Mouse (Mus musculus): ENCODE data around the gene Gas7.

DNA sequence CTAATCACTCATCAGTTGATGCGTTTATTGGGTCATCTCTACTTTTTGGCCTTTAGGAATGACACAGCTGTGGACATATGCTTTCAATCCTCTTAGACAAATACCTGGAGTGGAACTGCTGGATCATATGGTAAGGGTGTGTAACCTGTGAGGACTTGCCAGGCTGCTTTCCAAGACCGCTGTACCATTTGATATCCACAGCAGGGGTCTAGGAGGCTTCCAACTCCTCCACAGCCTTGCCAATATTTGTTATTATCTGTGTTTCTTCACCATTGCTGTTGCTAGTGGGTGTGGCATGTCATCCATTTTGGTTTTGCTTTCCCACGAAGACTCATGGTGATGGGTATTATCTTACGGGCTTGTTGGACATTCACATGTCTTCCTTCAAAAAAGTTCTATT lies 57.8 kb downstream of the Gas7 start:
- TF ChIP-seq CTCF (conservative IDR thresholded peaks at IDR 0.05; ENCODE audit: insufficient read depth, insufficient read length, low read depth, low read length) (no peak), POLR2A (IDR thresholded peaks at IDR 0.05; ENCODE audit: low read depth, low read length) (no peak)
